Mouse (Mus musculus): ENCODE results near the gene Pttg1.

Gene Pttg1

DNA sequence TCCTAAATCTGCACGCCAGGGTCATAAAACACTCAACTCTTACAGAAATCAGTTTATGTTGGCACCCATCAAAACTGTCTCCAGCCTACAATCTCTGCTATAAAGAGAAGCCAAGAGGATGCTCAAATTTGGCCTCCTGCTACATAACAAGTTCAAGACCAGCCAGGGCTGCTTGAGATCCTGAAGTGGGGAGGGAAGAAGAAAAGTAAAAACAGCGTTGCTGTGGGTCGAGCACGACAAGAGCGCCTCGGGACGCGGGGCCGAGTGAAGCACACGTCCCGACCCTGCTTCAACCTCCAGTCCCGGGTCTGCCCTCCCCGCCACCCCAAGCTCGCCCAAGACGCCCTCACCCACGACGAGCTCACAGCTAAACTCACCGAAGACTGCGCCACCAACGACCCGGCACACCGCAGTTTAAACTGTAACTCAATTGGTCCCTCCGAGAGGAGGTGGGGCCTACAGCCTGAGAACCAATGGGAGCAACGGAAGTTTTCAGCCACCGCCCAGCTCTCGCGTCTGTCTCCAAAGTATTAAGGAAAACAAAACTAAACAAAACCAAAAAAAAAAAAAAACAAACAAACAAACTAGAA, at the start of gene Pttg1:
Pttg1 (minus strand) TSS at position 428 of the 590 bp plus-strand sequence.
- DNase-seq (ENCODE audit: low spot score): peak; percentile 72

- DNase-seq (ENCODE audit: low spot score): peak; percentile 38
Observed at GRCm38 (mm10) chr11:43474225-43474774, 48.2 kb upstream of the Pttg1 start, which contains the start of gene C1qtnf2. C1qtnf2 (plus strand) TSS chr11:43474276.

DNA sequence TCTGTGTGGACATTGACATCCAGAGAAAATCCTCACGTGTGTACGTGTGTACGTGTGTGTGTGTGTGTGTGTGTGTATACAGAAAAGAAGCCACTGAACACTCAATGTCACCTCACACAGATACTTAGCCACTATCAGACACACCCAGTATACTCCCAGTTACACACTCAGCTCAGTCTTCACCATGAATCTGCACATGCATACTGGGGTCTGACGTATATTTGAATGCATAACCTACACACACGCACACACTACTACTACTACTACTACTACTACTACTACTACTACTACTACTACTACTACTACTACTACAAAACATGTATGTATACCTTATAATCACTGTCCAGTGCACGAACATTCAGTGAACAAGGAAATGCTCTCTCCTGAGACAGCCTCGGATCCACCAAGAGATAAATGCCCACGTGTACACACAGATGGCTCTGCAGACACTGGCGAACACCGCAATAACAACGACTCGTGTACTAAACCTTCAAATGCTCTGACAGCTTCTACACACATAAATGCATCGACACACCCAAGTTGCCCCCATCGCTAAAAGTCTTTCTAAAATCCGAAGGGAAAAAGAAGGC, 47.7 kb upstream of the Pttg1 start:
- DNase-seq (ENCODE audit: low spot score): no peak

- DNase-seq (ENCODE audit: low spot score): no peak
Observed at GRCm38 (mm10) chr11:43473115-43473514, 47.1 kb upstream of the Pttg1 start.

GRCm38 (mm10) chr11:43470881-43471820, 45.1 kb upstream of the Pttg1 start:
- DNase-seq (ENCODE audit: low spot score): no peak

GRCm38 (mm10) chr11:43470118-43470517, 44.1 kb upstream of the Pttg1 start:
- DNase-seq (ENCODE audit: low spot score): no peak

DNA sequence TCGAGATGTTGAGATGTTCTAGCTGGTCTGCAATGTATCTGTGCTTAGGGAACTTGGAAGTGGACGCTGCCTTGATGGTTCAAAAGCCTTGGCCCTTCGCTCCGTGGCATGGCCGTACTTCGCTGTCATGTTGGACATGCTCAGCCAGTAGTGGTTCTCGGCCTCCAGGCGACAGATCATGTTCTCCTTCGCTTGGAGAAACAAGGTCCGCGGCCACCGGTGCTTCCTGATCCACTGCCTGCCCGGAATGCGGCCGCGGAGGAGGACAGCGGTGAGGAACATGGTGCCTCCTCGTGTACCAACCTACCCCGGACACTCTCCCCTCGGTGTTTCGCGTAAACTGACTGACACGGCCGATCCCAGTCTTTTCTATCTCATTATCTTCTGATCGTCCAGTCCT, 37.2 kb upstream of the Pttg1 start:
- DNase-seq (ENCODE audit: low spot score): no peak

DNA sequence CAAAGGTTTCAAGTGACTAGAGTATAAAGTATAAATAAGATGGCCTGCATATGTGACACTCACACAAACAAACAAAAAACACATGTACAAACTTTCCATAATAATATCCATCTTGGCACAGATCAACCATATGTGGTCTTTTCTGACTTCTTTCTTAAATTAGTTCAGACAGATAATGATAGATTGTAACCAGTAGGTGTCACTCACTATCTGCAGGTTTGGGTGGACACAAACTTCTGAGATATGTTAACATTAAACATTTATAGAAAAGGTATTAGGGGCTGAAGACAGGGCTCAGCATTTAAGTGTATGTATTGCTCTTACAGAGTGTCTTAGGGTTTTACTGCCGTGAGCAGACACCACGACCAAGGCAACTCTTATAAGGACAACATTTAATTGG, 26.2 kb upstream of the Pttg1 start:
- DNase-seq (ENCODE audit: low spot score): no peak

- no peak for DNase-seq (ENCODE audit: low spot score)
Observed at GRCm38 (mm10) chr11:43451322-43451721, 25.3 kb upstream of the Pttg1 start.

DNA sequence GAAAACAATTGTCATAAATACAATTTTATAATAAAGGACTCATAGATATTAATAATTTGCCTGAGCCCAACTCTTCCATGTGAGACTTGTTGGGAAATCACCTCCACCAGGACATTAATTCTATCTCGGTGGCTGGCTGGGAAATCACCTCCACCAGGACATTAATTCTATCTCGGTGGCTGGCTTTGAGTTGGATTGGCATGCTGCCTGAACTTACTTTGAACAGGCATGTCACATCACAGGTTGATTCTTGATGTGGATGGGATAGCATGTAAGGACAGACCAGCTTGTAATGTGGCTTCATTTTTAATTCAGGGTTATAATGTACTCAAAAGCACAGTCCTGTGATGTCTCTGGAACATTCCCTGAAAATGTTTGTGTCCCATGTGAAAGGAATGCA, 23.9 kb upstream of the Pttg1 start:
- DNase-seq (ENCODE audit: low spot score): no peak

DNA sequence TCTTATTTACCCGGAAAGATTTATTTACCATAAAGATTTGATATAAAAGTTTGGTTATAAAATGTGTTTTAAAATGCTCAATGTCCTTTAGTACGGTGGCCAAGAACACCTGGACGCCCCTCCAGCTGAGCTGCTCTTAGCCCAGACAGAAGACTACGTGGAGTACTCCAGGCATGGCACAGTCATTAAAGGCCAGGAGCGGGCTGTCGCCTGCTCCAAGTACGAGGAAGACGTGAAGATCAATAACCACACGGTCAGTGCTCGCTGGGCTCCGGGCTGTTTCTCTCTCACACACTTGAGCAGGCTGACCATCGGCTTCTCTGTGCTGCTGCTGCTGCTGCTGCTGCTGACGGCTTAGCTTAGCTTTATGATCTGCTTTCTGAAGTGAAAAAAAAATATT, 17.1 kb upstream of the Pttg1 start:
- DNase-seq (ENCODE audit: low spot score): no peak

- DNase-seq (ENCODE audit: low spot score): no peak
Observed at GRCm38 (mm10) chr11:43441121-43441520, 15.1 kb upstream of the Pttg1 start.

GRCm38 (mm10) chr11:43434024-43434407, 8.0 kb upstream of the Pttg1 start:
- DNase-seq (ENCODE audit: low spot score): no peak

- peak; percentile 68 for DNase-seq (ENCODE audit: low spot score)
Observed at GRCm38 (mm10) chr11:43433254-43434023, 7.4 kb upstream of the Pttg1 start, which contains the start of gene Slu7. Slu7 (plus strand) TSS chr11:43433744.

- peak; percentile 9 for DNase-seq (ENCODE audit: low spot score)
Observed at GRCm38 (mm10) chr11:43426414-43426884, 398 bp upstream of the Pttg1 start.

DNA sequence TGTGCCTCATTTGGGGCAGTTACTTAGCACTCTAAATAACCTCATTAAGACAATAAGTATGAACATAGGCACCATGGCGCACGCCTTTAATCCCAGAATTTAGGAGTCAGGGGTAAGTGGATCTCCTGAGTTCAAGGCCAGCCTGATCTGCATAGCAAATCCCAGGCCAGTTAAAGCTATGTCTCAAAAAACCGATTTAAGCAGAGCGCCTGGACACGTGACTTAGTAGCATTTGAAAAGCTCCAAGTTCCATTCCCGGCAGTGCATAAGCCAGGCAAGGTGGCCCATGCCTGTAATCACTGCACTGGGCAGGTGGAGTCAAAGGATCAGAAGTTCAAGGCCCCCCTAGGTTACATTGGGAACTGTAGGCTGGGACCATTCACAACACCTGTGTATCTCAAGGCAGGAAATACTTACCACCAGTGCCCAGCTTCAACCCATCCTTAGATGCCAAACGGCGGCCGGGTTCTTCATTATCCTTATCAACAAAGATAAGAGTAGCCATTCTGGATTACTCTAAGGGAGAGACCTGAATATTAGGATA, 813 bp downstream of the Pttg1 start:
- DNase-seq (ENCODE audit: low spot score): no peak

- DNase-seq (ENCODE audit: low spot score): no peak
Observed at GRCm38 (mm10) chr11:43424386-43424785, 1.7 kb downstream of the Pttg1 start.

GRCm38 (mm10) chr11:43417201-43417600, 8.8 kb downstream of the Pttg1 start:
- DNase-seq (ENCODE audit: low spot score): no peak

DNA sequence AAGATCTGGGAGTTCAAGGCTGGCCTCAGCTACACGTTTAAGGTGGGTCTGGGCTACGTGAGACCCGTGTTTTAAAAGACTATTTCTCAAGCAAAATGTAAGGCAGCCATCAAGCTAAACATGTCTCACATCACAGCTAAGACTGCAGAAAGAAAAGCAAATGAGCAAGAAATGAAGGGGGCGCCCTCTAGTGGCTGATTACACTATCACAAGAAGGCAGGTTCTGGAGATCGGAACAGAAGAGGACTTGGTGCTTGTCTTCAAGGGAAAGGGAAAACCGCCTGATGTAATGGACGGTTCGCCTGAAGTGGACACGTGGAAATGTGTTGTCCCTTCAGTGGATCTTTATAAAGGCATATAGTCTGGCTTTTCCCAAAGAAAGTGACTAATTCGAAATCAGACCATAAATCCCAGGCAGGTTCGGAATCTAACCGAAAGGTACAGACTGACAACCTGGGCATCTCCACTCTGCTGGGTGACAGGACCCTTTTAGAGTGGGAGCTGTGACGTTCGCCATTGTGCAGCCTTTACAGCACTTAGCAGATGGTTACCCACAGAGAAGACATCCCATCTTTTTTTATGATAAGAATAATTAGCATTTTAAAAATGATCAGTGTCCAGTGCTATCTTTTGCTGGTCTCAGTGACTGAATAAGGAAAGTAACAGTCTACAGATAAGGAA, 13.1 kb downstream of the Pttg1 start:
- DNase-seq (ENCODE audit: low spot score): peak; percentile 53

GRCm38 (mm10) chr11:43411413-43411812, 14.6 kb downstream of the Pttg1 start:
- DNase-seq (ENCODE audit: low spot score): peak; percentile 34

GRCm38 (mm10) chr11:43410291-43410690, 15.8 kb downstream of the Pttg1 start:
- no peak for DNase-seq (ENCODE audit: low spot score)
